Mouse (Mus musculus): ENCODE results near the gene Olfr1247.
"Not testable (repeated sequence)": the region's sequence is repeated elsewhere in the genome, so short reads cannot be mapped to it uniquely, and the experiment has no call there.

Olfr1247 gene

DNA sequence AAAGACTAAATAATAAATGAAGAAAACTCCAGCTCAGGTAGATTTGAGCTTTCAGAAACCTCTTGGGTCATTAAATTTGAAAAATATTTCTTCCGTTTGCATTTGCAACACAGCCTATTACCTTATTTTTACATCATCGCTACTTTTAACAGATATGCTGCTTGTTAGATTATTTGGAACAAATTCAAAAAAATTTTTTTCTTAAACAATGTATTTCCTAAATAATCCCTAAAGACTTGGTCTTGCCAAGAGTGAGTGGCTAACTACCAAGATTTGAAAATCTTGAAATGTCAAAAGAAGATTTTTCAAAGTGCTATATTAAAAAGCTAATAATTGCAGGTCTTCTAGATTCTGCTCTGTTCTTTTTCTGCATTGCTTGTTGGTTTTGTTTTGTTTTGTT is at the start of gene Olfr1247:
Gene Olfr1247 (minus strand): TSS at position 101 of the 400 bp plus-strand sequence.
- DNase-seq = no peak

DNA sequence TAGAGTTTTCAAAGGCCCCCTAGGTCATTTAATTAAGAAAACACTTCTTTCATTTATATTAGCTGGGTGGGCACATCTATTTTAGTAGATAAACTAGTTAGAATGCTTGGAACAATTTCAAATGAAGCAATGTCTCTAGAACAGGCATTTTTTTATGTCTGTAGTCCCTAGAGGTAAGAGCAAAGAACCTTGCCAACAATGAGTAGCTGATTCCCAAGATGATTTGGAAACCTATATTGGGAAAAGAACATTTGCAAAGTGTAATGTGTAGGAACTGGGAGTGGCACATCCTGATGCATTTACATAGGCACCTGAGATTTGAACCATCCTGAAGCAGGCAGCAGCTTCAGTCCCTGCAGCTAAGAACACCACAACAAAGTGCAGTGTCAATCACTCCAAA is 47.4 kb upstream of the Olfr1247 start, which contains the start of gene Olfr1250:
Gene Olfr1250 (minus strand): TSS at position 101 of the 400 bp plus-strand sequence.
- no peak for DNase-seq

DNA sequence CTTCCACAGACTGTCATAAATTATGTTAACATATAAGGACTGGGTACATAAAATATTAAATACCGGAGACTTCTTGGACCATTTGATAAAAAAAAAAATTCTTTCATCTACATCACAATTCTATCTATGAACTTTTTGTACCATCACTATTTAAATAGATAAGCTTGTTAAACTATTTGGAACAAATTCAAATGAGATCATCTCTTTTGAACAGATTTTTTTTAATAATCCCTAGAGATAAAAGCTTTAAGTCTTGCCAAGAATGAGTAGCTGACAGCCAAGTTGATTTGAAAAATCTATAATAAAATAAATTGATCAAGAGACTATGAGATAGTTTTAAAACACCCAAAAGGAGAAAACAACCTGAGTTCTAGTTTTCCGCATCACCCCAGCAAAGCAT is 21.0 kb upstream of the Olfr1247 start, which contains the start of gene Olfr1249:
Gene Olfr1249 (minus strand): TSS at position 101 of the 400 bp plus-strand sequence.
- no peak for DNase-seq

DNA sequence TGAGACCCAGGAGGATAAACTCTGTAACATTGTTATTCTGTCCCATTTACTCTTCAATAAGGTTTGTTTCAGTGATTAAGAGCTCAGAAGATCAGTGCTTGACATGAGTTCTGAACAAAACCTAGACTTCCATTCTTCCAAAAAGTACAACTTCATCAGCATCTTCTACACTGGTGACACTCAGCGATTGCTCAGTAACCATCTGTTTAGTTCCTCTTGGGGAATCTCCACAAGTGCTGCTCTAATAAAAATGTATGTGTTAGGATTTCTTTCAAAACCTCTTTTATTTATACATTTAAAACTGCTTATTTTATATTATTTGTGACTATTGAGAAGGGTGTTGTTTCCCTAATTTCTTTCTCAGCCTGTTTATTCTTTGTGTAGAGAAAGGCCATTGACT is 4.2 kb upstream of the Olfr1247 start, which contains the start of gene Olfr1248:
Gene Olfr1248 (minus strand): TSS at position 101 of the 400 bp plus-strand sequence.
- DNase-seq = not testable (repeated sequence)

DNA sequence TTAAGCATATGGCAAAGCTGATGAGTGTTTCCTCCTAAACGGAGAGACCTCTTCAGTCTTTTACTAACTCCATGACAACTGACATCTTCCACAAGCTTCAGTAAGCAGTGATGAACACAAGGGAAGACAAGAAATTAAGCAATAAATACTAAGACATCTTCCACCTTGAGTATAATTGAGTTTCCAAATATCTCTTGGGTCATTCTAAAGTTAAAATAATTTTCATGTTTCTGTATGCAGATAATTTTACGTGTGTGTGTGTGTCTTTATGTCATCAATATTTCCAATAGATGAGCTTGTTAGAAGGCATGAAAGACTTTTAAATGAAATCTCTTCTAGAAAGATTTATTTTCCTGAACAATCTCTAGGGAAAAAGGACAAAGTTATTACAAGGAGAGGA is 20.9 kb downstream of the Olfr1247 start, which contains the start of gene Olfr1246:
Gene Olfr1246 (minus strand): TSS at position 101 of the 400 bp plus-strand sequence.
- DNase-seq = no peak

DNA sequence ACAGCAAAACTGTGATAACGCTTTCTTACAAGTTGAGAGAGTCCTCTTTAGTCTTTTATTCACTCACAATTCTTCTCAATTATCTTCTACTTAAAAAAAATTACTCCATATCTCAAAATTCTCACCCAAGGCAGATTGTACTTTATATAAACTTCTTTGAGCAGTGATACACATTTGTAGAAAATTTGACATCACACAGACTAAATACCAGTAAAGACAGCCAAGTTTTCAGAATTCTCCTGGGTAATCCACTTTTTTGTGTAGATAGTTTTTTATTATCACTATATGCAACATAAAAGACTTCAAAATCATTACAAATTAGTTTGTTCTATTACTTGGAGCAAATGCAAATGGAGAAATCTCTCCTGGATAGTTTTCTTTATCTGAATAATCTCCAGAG is 35.6 kb downstream of the Olfr1247 start, which contains the start of gene Olfr1245:
Gene Olfr1245 (minus strand): TSS at position 101 of the 400 bp plus-strand sequence.
- DNase-seq = no peak

- not testable (repeated sequence) for DNase-seq
Measured at GRCm38 (mm10) chr2:89562706-89563105, 51.2 kb downstream of the Olfr1247 start.

Measured in lung, postnatal 10 days (tissue).